Mouse (Mus musculus) limb, embryonic 10.5 days (tissue): ENCODE measurements at regions not wholly inside any gene's neighbourhood (a gene's known extent, or its start where the extent isn't known, plus 50 kb on each side); places are given as distances from the start of the nearest gene placed in this dataset.

Source experiments
- DNase-seq: peaks from one replicate; pipeline ENCODE4 v3.0.0-alpha.2; 2017; ENCODE audit warnings: low spot score
- H3K27ac ChIP-seq: fragments of 300-500 bp; sonication (generic); 2 replicates; pipeline ENCODE4 v1.5.1; 2016; ENCODE audit warnings: mild to moderate bottlenecking
- H3K27me3 ChIP-seq: fragments of 300-500 bp; sonication (generic); 2 replicates; pipeline ENCODE4 v1.6.1; 2016; ENCODE audit warnings: low read depth, mild to moderate bottlenecking; ENCODE audit not compliant: poor library complexity, severe bottlenecking
- H3K36me3 ChIP-seq: fragments of 300-500 bp; sonication (generic); 2 replicates; pipeline ENCODE4 v1.6.1; 2016; ENCODE audit warnings: mild to moderate bottlenecking, moderate library complexity
- H3K4me1 ChIP-seq: fragments of 300-500 bp; sonication (generic); 2 replicates; pipeline ENCODE4 v1.6.1; 2016
- H3K4me3 ChIP-seq: fragments of 300-500 bp; sonication (generic); 2 replicates; pipeline ENCODE4 v1.5.1; 2016; ENCODE audit warnings: mild to moderate bottlenecking, moderate library complexity
- H3K9me3 ChIP-seq: fragments of 300-500 bp; sonication (generic); replicated peaks from 2 replicates; pipeline ENCODE4 v1.6.1; 2016; ENCODE audit warnings: mild to moderate bottlenecking
- WGBS: fragments of 180-500 bp; shearing (Covaris S2); methylation state at CpG from one replicate; pipeline ENCODE4 v1.1.7; 2016; 5-methylcytosine and 5-hydroxymethylcytosine counted together

GRCm38 (mm10) chr4:105925506-105925905 is 135.8 kb downstream of the Gm12728 start:
- DNase-seq = no peak
- Histone ChIP-seq H3K27me3 (no peaks in the 10 kb centered on the region), H3K36me3 (no peaks in the 10 kb centered on the region), H3K27ac (no peak overlapping the region), H3K4me3 (no peak overlapping the region), H3K9me3 (no peaks in the 10 kb centered on the region), H3K4me1 (no peaks in the 10 kb centered on the region)
- 90% methylated on average over 2 of the region's 2 CpGs for WGBS

- H3K4me1 ChIP-seq = no peaks in the 10 kb centered on the region
- no peak overlapping the region for H3K4me3 ChIP-seq
- no peak overlapping the region for H3K27ac ChIP-seq
- no peaks in the 10 kb centered on the region for H3K36me3 ChIP-seq
- no peaks in the 10 kb centered on the region for H3K27me3 ChIP-seq
- WGBS = 94% methylated on average over 10 of the region's 10 CpGs
- DNase-seq = no peak
- no peaks in the 10 kb centered on the region for H3K9me3 ChIP-seq
Observed at GRCm38 (mm10) chr4:105929658-105930057, 140.0 kb downstream of the Gm12728 start.

GRCm38 (mm10) chr4:105934971-105935370 is 145.3 kb downstream of the Gm12728 start:
- H3K4me1 ChIP-seq = peaks cover 8% of the 10 kb centered on the region
- H3K27me3 ChIP-seq = no peaks in the 10 kb centered on the region
- H3K9me3 ChIP-seq = no peaks in the 10 kb centered on the region
- H3K4me3 ChIP-seq = no peak overlapping the region
- no peak overlapping the region for H3K27ac ChIP-seq
- no peak for DNase-seq
- no peaks in the 10 kb centered on the region for H3K36me3 ChIP-seq
- WGBS = 87% methylated on average over 4 of the region's 4 CpGs

- peak overlapping the region; percentile 0; the same call in 1 of the 2 replicates for H3K27ac ChIP-seq
- no peaks in the 10 kb centered on the region for H3K36me3 ChIP-seq
- DNase-seq = no peak
- peaks cover 18% of the 10 kb centered on the region for H3K4me1 ChIP-seq
- H3K4me3 ChIP-seq = no peak overlapping the region
- 89% methylated on average over 7 of the region's 7 CpGs for WGBS
- H3K27me3 ChIP-seq = no peaks in the 10 kb centered on the region
- H3K9me3 ChIP-seq = no peaks in the 10 kb centered on the region
Observed at GRCm38 (mm10) chr4:105936755-105937514, 147.3 kb downstream of the Gm12728 start.

GRCm38 (mm10) chr4:105937587-105937986 is 147.9 kb downstream of the Gm12728 start:
- no peaks in the 10 kb centered on the region for H3K36me3 ChIP-seq
- no peak for DNase-seq
- 91% methylated on average over 6 of the region's 6 CpGs for WGBS
- peaks cover 20% of the 10 kb centered on the region for H3K4me1 ChIP-seq
- H3K27me3 ChIP-seq = no peaks in the 10 kb centered on the region
- peak overlapping the region; percentile 0; the same call in 1 of the 2 replicates for H3K27ac ChIP-seq
- no peak overlapping the region for H3K4me3 ChIP-seq
- no peaks in the 10 kb centered on the region for H3K9me3 ChIP-seq

GRCm38 (mm10) chr4:105938886-105939285 is 149.2 kb downstream of the Gm12728 start:
- Histone ChIP-seq H3K27me3 (peaks cover 6% of the 10 kb centered on the region; the same call in 1 of the 2 replicates), H3K4me3 (no peak overlapping the region), H3K36me3 (no peaks in the 10 kb centered on the region), H3K27ac (no peak overlapping the region), H3K9me3 (no peaks in the 10 kb centered on the region), H3K4me1 (peaks cover 25% of the 10 kb centered on the region)
- WGBS = 90% methylated on average over 11 of the region's 11 CpGs
- no peak for DNase-seq

GRCm38 (mm10) chr4:105939636-105940199 is 150.0 kb downstream of the Gm12728 start:
- DNase-seq = no peak
- H3K27ac ChIP-seq = peak overlapping the region; percentile 64; the same call in 1 of the 2 replicates
- H3K4me1 ChIP-seq = peaks cover 33% of the 10 kb centered on the region
- 73% methylated on average over 11 of the region's 11 CpGs for WGBS
- H3K27me3 ChIP-seq = peaks cover 6% of the 10 kb centered on the region; the same call in 1 of the 2 replicates
- no peaks in the 10 kb centered on the region for H3K36me3 ChIP-seq
- H3K9me3 ChIP-seq = no peaks in the 10 kb centered on the region
- no peak overlapping the region for H3K4me3 ChIP-seq

- no peaks in the 10 kb centered on the region for H3K36me3 ChIP-seq
- H3K4me3 ChIP-seq = no peak overlapping the region
- H3K27ac ChIP-seq = peak overlapping the region; percentile 42
- no peak for DNase-seq
- H3K4me1 ChIP-seq = peaks cover 40% of the 10 kb centered on the region
- H3K9me3 ChIP-seq = no peaks in the 10 kb centered on the region
- H3K27me3 ChIP-seq = peaks cover 6% of the 10 kb centered on the region; the same call in 1 of the 2 replicates
- 84% methylated on average over 7 of the region's 7 CpGs for WGBS
Observed at GRCm38 (mm10) chr4:105940891-105941290, 151.2 kb downstream of the Gm12728 start.

- Histone ChIP-seq H3K9me3 (no peaks in the 10 kb centered on the region), H3K4me1 (peaks cover 40% of the 10 kb centered on the region), H3K4me3 (no peak overlapping the region), H3K27me3 (peaks cover 6% of the 10 kb centered on the region; the same call in 1 of the 2 replicates), H3K36me3 (no peaks in the 10 kb centered on the region), H3K27ac (peak overlapping the region; percentile 78)
- DNase-seq = peak; percentile 78
- 40% methylated on average over 7 of the region's 7 CpGs for WGBS
Observed at GRCm38 (mm10) chr4:105941785-105942184, 152.1 kb downstream of the Gm12728 start.

GRCm38 (mm10) chr4:105944962-105945361 is 155.3 kb downstream of the Gm12728 start:
- H3K36me3 ChIP-seq = no peaks in the 10 kb centered on the region
- H3K9me3 ChIP-seq = no peaks in the 10 kb centered on the region
- peaks cover 6% of the 10 kb centered on the region; the same call in 1 of the 2 replicates for H3K27me3 ChIP-seq
- peak overlapping the region; percentile 68; the same call in 1 of the 2 replicates for H3K27ac ChIP-seq
- 68% methylated on average over 5 of the region's 5 CpGs for WGBS
- H3K4me1 ChIP-seq = peaks cover 31% of the 10 kb centered on the region
- no peak for DNase-seq
- H3K4me3 ChIP-seq = no peak overlapping the region

- H3K4me1 ChIP-seq = peaks cover 31% of the 10 kb centered on the region
- no peak overlapping the region for H3K27ac ChIP-seq
- H3K36me3 ChIP-seq = no peaks in the 10 kb centered on the region
- H3K27me3 ChIP-seq = peaks cover 6% of the 10 kb centered on the region; the same call in 1 of the 2 replicates
- WGBS = 93% methylated on average over 1 of the region's 1 CpGs
- no peaks in the 10 kb centered on the region for H3K9me3 ChIP-seq
- DNase-seq = no peak
- no peak overlapping the region for H3K4me3 ChIP-seq
Observed at GRCm38 (mm10) chr4:105945921-105946320, 156.3 kb downstream of the Gm12728 start.

GRCm38 (mm10) chr4:105948326-105948725 is 158.7 kb downstream of the Gm12728 start:
- Histone ChIP-seq H3K4me3 (no peak overlapping the region), H3K4me1 (peaks cover 16% of the 10 kb centered on the region), H3K36me3 (no peaks in the 10 kb centered on the region), H3K27ac (no peak overlapping the region), H3K9me3 (no peaks in the 10 kb centered on the region), H3K27me3 (peaks cover 1% of the 10 kb centered on the region; the same call in 1 of the 2 replicates)
- no peak for DNase-seq
- WGBS = 90% methylated on average over 5 of the region's 5 CpGs

GRCm38 (mm10) chr4:105952406-105952805 is 162.7 kb downstream of the Gm12728 start:
- no peak for DNase-seq
- Histone ChIP-seq H3K4me3 (no peak overlapping the region), H3K36me3 (no peaks in the 10 kb centered on the region), H3K27ac (no peak overlapping the region), H3K27me3 (no peaks in the 10 kb centered on the region), H3K4me1 (no peaks in the 10 kb centered on the region), H3K9me3 (no peaks in the 10 kb centered on the region)
- 83% methylated on average over 3 of the region's 3 CpGs for WGBS
